Mouse (Mus musculus) adrenal gland, postnatal 36 days (tissue): ENCODE data around the gene Nudt9. TPM values are rescaled to one million over a fixed set of nuclear protein-coding genes. Genes with fewer than 3 reads are reported as not detected.

ENCODE experiments used
- microRNA-seq: library from miRNA; unstranded; fragments of <30 nt; microRNA quantifications from one replicate; pipeline ENCODE4 v1.2.0, GENCODE M21; 2021
- total RNA-seq, 2 experiments: library from RNA; stranded (reverse); gene quantifications; 2 replicates each; pipeline ENCODE4 v1.2.3; 2021

The Nudt9 gene
- total RNA-seq, 2 experiments from 2014 or later: 58.6 to 67.5 TPM

Small RNA genes lying within 50 kb of the gene (microRNA-seq; reads per million reads assigned to microRNA genes)
- not detected for gene Mir5619

Other genes with a start within 250 kb of the Nudt9 start
- gene Klhl8, start 135.0 kb upstream of the Nudt9 start, total RNA-seq: 10 to 100 TPM; 19.7 to 20.5 TPM
- under 1 TPM in 1 of 2 experiments, not detected in 1; 0.20 TPM for gene Hsd17b13, start 68.9 kb upstream of the Nudt9 start, total RNA-seq
- 10 to 100 TPM; 50.4 to 80.2 TPM for gene Hsd17b11, start 24.4 kb upstream of the Nudt9 start, total RNA-seq
- not detected for gene Gm17660, start 31.3 kb downstream of the Nudt9 start, total RNA-seq
- 10 to 100 TPM; 24.9 to 34.7 TPM for gene Sparcl1, start 67.4 kb downstream of the Nudt9 start, total RNA-seq
- gene Dspp, start 124.4 kb downstream of the Nudt9 start, total RNA-seq: not detected
- gene Dmp1, start 156.3 kb downstream of the Nudt9 start, total RNA-seq: not detected